Mouse (Mus musculus) forebrain, postnatal 0 days (tissue): ENCODE measurements around the gene Ppfibp2. TPM values are rescaled to one million over a fixed set of nuclear protein-coding genes. Genes with fewer than 3 reads are reported as not detected.

Source experiments
- ATAC-seq: fragments of 200-750 bp; cut with Nextera tagmentation; 2 replicates; pipeline ENCODE4 v1.8.0; 2017; ENCODE audit warnings: mild to moderate bottlenecking, moderate library complexity
- DNase-seq: peaks from one replicate; pipeline ENCODE4 v3.0.0-alpha.2; 2015
- H3K27ac ChIP-seq: fragments of 300-500 bp; sonication (generic); 2 replicates; pipeline ENCODE4 v1.5.1; 2014; ENCODE audit warnings: low read depth, mild to moderate bottlenecking, antibody characterized with exemption, low read length, moderate library complexity, mixed read lengths
- H3K27me3 ChIP-seq: fragments of 300-500 bp; sonication (generic); 2 replicates; pipeline ENCODE4 v1.6.1; 2014; ENCODE audit warnings: mild to moderate bottlenecking, low read length, mixed read lengths; ENCODE audit not compliant: insufficient read depth
- H3K36me3 ChIP-seq: fragments of 300-500 bp; sonication (generic); 2 replicates; pipeline ENCODE4 v1.6.1; 2014; ENCODE audit warnings: mild to moderate bottlenecking, moderate library complexity; ENCODE audit not compliant: insufficient read depth
- H3K4me1 ChIP-seq: fragments of 300-500 bp; sonication (generic); 2 replicates; pipeline ENCODE4 v1.6.1; 2014; ENCODE audit warnings: antibody characterized with exemption; ENCODE audit not compliant: insufficient read depth
- H3K4me2 ChIP-seq: fragments of 300-500 bp; sonication (generic); 2 replicates; pipeline ENCODE4 v1.6.1; 2014; ENCODE audit warnings: low read depth, mild to moderate bottlenecking, moderate library complexity
- H3K4me3 ChIP-seq: fragments of 300-500 bp; sonication (generic); 2 replicates; pipeline ENCODE4 v1.5.1; 2014; ENCODE audit warnings: low read depth, low read length, mixed read lengths
- H3K9ac ChIP-seq: fragments of 300-500 bp; sonication (generic); 2 replicates; pipeline ENCODE4 v1.6.1; 2014; ENCODE audit warnings: mild to moderate bottlenecking
- H3K9me3 ChIP-seq: fragments of 300-500 bp; sonication (generic); 2 replicates; pipeline ENCODE4 v1.6.1; 2016; ENCODE audit warnings: low read length
- CTCF ChIP-seq: sonication (generic); IDR thresholded peaks from 2 replicates; pipeline ENCODE4 v1.5.1; 2016; ENCODE audit warnings: antibody characterized with exemption, control low read depth, low read depth
- WGBS: fragments of 180-500 bp; shearing (Covaris S2); extraction: QIAGEN DNeasy Blood & Tissue Kit; methylation state at CpG from one replicate; pipeline ENCODE4 v1.1.7; 2014; 5-methylcytosine and 5-hydroxymethylcytosine counted together
- polyA plus RNA-seq: library from polyadenylated mRNA; unstranded; fragments of >200 nt; fragmentation: Nextera tagmentation; extraction: Ambion mirVana; gene quantifications from 2 replicates; pipeline ENCODE4 v1.2.1, GENCODE M21; 2015
- total RNA-seq: library from RNA; depleted of rRNA; stranded (reverse); fragments of >200 nt; gene quantifications from 2 replicates; pipeline ENCODE4 v1.2.3, GENCODE M21; 2014

The Ppfibp2 gene
- total and polyA plus RNA-seq, 2 experiments from 2014 or later: 1.2 to 3.1 TPM

- no peak for ATAC-seq
- H3K36me3 ChIP-seq: no peaks in the 10 kb centered on the region
- no peak overlapping the region for H3K27ac ChIP-seq
- 77% methylated on average over 12 of the region's 12 CpGs for WGBS
- no peak overlapping the region for H3K4me2 ChIP-seq
- H3K9me3 ChIP-seq: no peaks in the 10 kb centered on the region
- H3K4me3 ChIP-seq: no peak overlapping the region
- H3K9ac ChIP-seq: no peak overlapping the region
- DNase-seq: no peak
- H3K4me1 ChIP-seq: no peaks in the 10 kb centered on the region
- H3K27me3 ChIP-seq: no peaks in the 10 kb centered on the region
- TF ChIP-seq CTCF: no peak
Observed at GRCm38 (mm10) chr7:107648937-107649688, 54.1 kb downstream of the Ppfibp2 start.

- no peaks in the 10 kb centered on the region for H3K36me3 ChIP-seq
- H3K27ac ChIP-seq: no peak overlapping the region
- no peaks in the 10 kb centered on the region for H3K9me3 ChIP-seq
- DNase-seq (no peak), ATAC-seq (no peak)
- no peaks in the 10 kb centered on the region for H3K27me3 ChIP-seq
- no peak for TF ChIP-seq CTCF
- 85% methylated on average over 7 of the region's 7 CpGs for WGBS
- no peak overlapping the region for H3K4me3 ChIP-seq
- no peak overlapping the region for H3K4me2 ChIP-seq
- H3K4me1 ChIP-seq: no peaks in the 10 kb centered on the region
- H3K9ac ChIP-seq: no peak overlapping the region
Observed at GRCm38 (mm10) chr7:107649990-107650389, 55.0 kb downstream of the Ppfibp2 start.

DNA sequence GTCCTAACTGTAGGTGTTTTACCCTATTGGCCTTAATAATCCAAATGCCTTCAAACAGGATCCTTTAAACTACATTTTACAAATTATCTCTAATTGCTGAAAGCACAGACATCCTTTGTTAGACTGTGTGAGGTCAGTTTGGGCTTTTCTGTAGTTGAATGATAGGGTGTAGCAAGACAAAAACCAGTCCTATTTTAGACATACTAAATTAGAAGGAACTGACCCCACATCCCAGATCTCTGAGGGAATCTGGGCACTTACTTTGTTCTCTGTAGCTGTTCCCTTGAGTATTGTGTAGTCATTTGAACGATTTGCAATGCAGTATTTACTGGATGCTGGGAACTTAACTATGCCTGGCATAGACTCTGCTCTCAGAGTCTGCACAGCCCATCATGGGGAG is 56.8 kb downstream of the Ppfibp2 start:
- Histone ChIP-seq H3K27ac (no peak overlapping the region), H3K36me3 (no peaks in the 10 kb centered on the region), H3K9me3 (no peaks in the 10 kb centered on the region), H3K4me2 (no peak overlapping the region), H3K9ac (no peak overlapping the region), H3K27me3 (no peaks in the 10 kb centered on the region), H3K4me3 (no peak overlapping the region), H3K4me1 (no peaks in the 10 kb centered on the region)
- no peak for DNase-seq
- 43% methylated on average over 1 of the region's 1 CpGs for WGBS
- no peak for ATAC-seq
- no peak for TF ChIP-seq CTCF

DNA sequence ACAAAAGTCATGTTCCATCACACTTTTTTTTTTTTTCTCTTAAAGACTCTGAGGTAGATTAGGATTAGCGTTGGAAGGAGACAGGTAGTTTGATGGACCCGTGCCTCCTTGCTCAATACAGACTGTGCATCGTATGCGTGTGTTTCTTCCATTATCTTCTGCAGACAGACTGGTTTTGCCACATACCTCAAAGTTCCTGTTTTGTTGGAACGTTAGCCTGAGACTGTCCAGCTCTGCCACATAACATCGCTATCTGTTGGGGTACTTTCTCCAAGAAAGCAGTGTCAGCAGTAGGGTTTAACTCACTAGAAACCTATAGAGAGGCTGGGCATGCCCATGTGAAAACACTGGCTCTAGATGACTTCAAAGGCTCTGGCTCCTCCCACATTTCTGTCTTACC is 61.4 kb downstream of the Ppfibp2 start:
- TF ChIP-seq CTCF: no peak
- Histone ChIP-seq H3K36me3 (no peaks in the 10 kb centered on the region), H3K9ac (no peak overlapping the region), H3K4me2 (no peak overlapping the region), H3K4me1 (no peaks in the 10 kb centered on the region), H3K9me3 (no peaks in the 10 kb centered on the region), H3K27ac (no peak overlapping the region), H3K27me3 (no peaks in the 10 kb centered on the region), H3K4me3 (no peak overlapping the region)
- DNase-seq (no peak), ATAC-seq (no peak)
- WGBS: 92% methylated on average over 6 of the region's 6 CpGs

- no peak overlapping the region for H3K27ac ChIP-seq
- DNase-seq: no peak
- no peaks in the 10 kb centered on the region for H3K36me3 ChIP-seq
- H3K4me2 ChIP-seq: no peak overlapping the region
- no peaks in the 10 kb centered on the region for H3K27me3 ChIP-seq
- H3K4me3 ChIP-seq: no peak overlapping the region
- no peaks in the 10 kb centered on the region for H3K9me3 ChIP-seq
- H3K9ac ChIP-seq: no peak overlapping the region
- TF ChIP-seq CTCF: no peak
- no peaks in the 10 kb centered on the region for H3K4me1 ChIP-seq
- no peak for ATAC-seq
- 85% methylated on average over 8 of the region's 8 CpGs for WGBS
Observed at GRCm38 (mm10) chr7:107659186-107659918, 64.3 kb downstream of the Ppfibp2 start.

DNA sequence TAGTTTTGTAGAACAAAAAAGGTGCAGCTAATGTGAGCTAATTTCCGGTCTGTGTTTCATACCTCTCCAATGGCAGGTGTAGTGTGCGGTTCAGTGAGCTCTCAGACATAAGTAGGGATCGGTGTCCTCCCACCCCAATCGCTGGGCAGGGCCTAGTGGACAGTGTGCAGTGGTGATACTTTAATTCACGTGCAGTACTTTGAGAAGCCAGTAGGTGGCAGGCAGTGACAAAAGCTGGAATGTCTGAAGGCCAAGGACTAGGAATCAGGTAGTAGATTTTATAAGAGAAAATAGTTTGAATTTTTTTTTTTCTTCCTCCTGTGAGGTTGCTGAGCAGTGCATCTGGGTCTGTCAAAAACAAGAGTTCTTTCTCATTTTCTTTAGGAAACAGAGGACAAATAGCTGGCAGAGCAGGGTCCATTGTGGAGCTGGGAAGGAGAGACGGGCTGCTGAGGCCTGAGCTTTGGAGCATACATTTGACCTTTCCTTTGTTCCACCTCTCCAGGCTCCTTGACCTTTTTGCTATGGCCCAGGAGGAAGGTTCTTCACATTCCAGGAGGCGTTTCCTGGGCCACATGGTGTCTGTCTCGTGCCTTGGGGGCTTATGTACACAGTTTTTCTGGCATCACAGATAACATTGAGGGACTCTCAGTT is 66.3 kb downstream of the Ppfibp2 start:
- Histone ChIP-seq H3K9me3 (no peaks in the 10 kb centered on the region), H3K4me2 (no peak overlapping the region), H3K4me3 (no peak overlapping the region), H3K4me1 (no peaks in the 10 kb centered on the region), H3K9ac (no peak overlapping the region), H3K36me3 (no peaks in the 10 kb centered on the region), H3K27ac (no peak overlapping the region), H3K27me3 (no peaks in the 10 kb centered on the region)
- peak; percentile 92 for TF ChIP-seq CTCF
- ATAC-seq (peak; percentile 79), DNase-seq (peak; percentile 83)
- WGBS: 21% methylated on average over 8 of the region's 8 CpGs

GRCm38 (mm10) chr7:107661843-107662281 is 66.9 kb downstream of the Ppfibp2 start:
- DNase-seq: no peak

More at GRCm38 (mm10) chr7:107661843-107662281, 66.9 kb downstream of the Ppfibp2 start:
- no peaks in the 10 kb centered on the region for H3K36me3 ChIP-seq
- H3K4me2 ChIP-seq: no peak overlapping the region
- no peak overlapping the region for H3K9ac ChIP-seq
- WGBS: 71% methylated on average over 5 of the region's 5 CpGs
- no peak overlapping the region for H3K4me3 ChIP-seq
- no peaks in the 10 kb centered on the region for H3K4me1 ChIP-seq
- no peak for TF ChIP-seq CTCF
- no peaks in the 10 kb centered on the region for H3K9me3 ChIP-seq
- H3K27ac ChIP-seq: no peak overlapping the region
- ATAC-seq: no peak
- H3K27me3 ChIP-seq: no peaks in the 10 kb centered on the region
